Mouse (Mus musculus) lung, embryonic 15.5 days (tissue): ENCODE data around the gene Cox7b. TPM values are rescaled to one million over a fixed set of nuclear protein-coding genes. Genes with fewer than 3 reads are reported as not detected.
"Not testable (repeated sequence)": the region's sequence is repeated elsewhere in the genome, so short reads cannot be mapped to it uniquely, and the experiment has no call there.

Experiments used
- ATAC-seq: fragments of 200-750 bp; cut with Nextera tagmentation; 2 replicates; pipeline ENCODE4 v1.8.0; 2017; ENCODE audit warnings: moderate number of reproducible peaks, borderline replicate concordance; ENCODE audit not compliant: low FRiP score, low TSS enrichment; ENCODE audit errors: extremely low read depth
- H3K27ac ChIP-seq: fragments of 300-500 bp; sonication (generic); 2 replicates; pipeline ENCODE4 v1.5.1; 2015; ENCODE audit warnings: moderate library complexity, mild to moderate bottlenecking, inconsistent platforms
- H3K27me3 ChIP-seq: fragments of 300-500 bp; sonication (generic); 2 replicates; pipeline ENCODE4 v1.6.1; 2015; ENCODE audit warnings: inconsistent platforms
- H3K36me3 ChIP-seq: fragments of 300-500 bp; sonication (generic); 2 replicates; pipeline ENCODE4 v1.6.1; 2015; ENCODE audit warnings: inconsistent platforms
- H3K4me1 ChIP-seq: fragments of 300-500 bp; sonication (generic); 2 replicates; pipeline ENCODE4 v1.6.1; 2015; ENCODE audit warnings: inconsistent platforms
- H3K4me2 ChIP-seq: fragments of 300-500 bp; sonication (generic); 2 replicates; pipeline ENCODE4 v1.6.1; 2015; ENCODE audit warnings: inconsistent platforms, mild to moderate bottlenecking, moderate library complexity
- H3K4me3 ChIP-seq: fragments of 300-500 bp; sonication (generic); 2 replicates; pipeline ENCODE4 v1.5.1; 2015; ENCODE audit warnings: mild to moderate bottlenecking, inconsistent platforms
- H3K9ac ChIP-seq: fragments of 300-500 bp; sonication (generic); 2 replicates; pipeline ENCODE4 v1.6.1; 2015; ENCODE audit warnings: inconsistent platforms
- H3K9me3 ChIP-seq: fragments of 300-500 bp; sonication (generic); 2 replicates; pipeline ENCODE4 v1.6.1; 2016; ENCODE audit warnings: inconsistent platforms
- WGBS: fragments of 180-500 bp; shearing (Covaris S2); methylation state at CpG from one replicate; pipeline ENCODE4 v1.1.7; 2015; 5-methylcytosine and 5-hydroxymethylcytosine counted together
- polyA plus RNA-seq: library from polyadenylated mRNA; unstranded; fragments of >200 nt; fragmentation: Nextera tagmentation; extraction: Ambion mirVana; gene quantifications from 2 replicates; pipeline ENCODE4 v1.2.1, GENCODE M21; 2015

The Cox7b gene
- 327 and 347 TPM in 2 replicates for polyA plus RNA-seq

DNA sequence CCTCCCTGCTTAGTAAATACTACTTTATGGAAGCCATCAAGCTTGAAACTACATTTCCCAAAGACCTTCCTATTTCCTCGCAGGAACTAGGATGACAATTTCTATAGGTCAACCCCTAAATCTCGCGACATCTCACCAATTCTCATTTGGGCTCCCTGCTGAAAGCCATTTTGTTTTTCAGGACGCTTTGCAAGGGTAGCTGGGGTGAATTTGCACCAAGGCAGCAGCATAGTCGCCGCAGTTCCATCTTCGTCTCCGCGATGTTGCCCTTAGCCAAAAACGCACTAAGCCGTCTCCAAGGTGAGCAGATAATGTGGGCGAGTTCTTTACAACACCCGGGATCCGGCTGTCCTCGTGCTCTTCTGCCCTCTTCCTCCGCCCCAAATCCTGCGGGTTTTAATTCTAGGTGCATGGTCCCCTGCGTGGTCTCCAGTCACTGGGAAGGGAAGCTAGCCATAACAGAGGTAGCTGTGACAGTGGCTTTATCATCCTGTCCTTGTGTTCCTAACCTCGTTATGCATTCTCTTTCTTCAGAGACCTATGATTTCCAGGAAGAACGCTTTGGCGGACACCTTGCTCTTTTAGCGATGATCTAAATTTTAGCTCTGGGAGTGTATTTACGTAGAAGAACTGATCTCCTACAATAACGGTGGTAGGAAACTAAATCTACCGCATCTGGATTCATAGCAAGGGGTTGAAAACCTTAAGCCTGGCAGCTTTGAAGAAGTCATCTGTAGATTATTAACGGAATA is at the start of gene Cox7b:
Gene Cox7b (plus strand): TSS at position 130 of the 752 bp plus-strand sequence.
- Histone ChIP-seq H3K9me3 (no peaks in the 10 kb centered on the region), H3K27ac (peak within 1 kb of the TSS; percentile 85), H3K9ac (peak within 1 kb of the TSS; percentile 58), H3K4me2 (peak within 1 kb of the TSS; percentile 49), H3K4me3 (peak within 1 kb of the TSS; percentile 59), H3K27me3 (no peaks in the 10 kb centered on the region), H3K4me1 (peaks cover 3% of the 10 kb centered on the region; the same call in 1 of the 2 replicates), H3K36me3 (0 out of 2 replicates have a peak, but pooled peaks cover 3% of the 10 kb centered on the region)
- WGBS = 20% methylated on average over 26 of the region's 26 CpGs
- peak; percentile 13; the same call in 1 of the 2 replicates for ATAC-seq

DNA sequence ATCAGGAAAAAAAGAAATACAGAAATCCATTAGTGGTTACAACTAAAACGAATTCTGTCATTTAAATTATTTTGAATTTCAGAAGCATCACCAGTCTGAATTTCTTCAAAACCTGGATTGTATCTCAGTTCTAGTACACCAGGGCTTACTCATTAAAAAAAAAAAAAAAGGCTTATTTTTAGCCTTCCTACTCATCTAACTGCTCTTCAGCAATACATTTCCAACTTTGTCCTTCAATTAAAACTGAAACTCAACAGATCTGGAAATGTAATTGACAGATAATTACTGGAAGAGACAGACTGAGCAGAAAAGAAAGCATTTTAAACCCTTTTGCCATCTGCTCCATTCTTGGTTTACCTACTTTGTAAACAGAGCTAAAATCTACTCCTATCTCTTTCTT is 13.9 kb upstream of the Cox7b start:
- ATAC-seq = no peak
- H3K9me3 ChIP-seq = no peaks in the 10 kb centered on the region
- no peaks in the 10 kb centered on the region for H3K27me3 ChIP-seq
- H3K4me2 ChIP-seq = no peak overlapping the region
- 65% methylated on average over 1 of the region's 1 CpGs for WGBS
- no peaks in the 10 kb centered on the region for H3K4me1 ChIP-seq
- H3K4me3 ChIP-seq = no peak overlapping the region
- no peak overlapping the region for H3K27ac ChIP-seq
- no peaks in the 10 kb centered on the region for H3K36me3 ChIP-seq
- H3K9ac ChIP-seq = no peak overlapping the region

DNA sequence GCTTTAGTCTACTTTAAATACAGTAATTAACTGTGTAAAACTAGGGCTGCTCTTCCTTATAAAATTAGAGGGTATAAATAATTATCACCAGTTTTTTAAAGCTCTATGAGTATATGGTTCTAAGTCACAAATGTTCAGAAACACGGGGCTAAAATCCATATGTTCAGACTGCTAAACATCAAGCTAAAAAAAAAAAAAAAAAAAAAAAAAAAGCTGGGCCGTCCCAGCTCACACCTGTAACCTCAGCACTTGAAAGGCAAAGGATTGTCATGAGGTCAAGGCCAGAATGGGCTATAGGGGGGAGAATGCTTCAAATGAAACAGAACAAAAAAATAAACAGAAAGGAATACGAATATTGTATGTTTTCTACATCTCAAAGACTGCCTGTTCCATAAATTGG is 4.7 kb upstream of the Cox7b start:
- Histone ChIP-seq H3K4me1 (no peaks in the 10 kb centered on the region), H3K36me3 (no peaks in the 10 kb centered on the region), H3K4me3 (peak overlapping the region; percentile 63), H3K27me3 (no peaks in the 10 kb centered on the region), H3K4me2 (peak overlapping the region; percentile 49), H3K9ac (peak overlapping the region; percentile 64), H3K27ac (no peak overlapping the region), H3K9me3 (no peaks in the 10 kb centered on the region)
- 6% methylated on average over 3 of the region's 3 CpGs for WGBS
- no peak for ATAC-seq

DNA sequence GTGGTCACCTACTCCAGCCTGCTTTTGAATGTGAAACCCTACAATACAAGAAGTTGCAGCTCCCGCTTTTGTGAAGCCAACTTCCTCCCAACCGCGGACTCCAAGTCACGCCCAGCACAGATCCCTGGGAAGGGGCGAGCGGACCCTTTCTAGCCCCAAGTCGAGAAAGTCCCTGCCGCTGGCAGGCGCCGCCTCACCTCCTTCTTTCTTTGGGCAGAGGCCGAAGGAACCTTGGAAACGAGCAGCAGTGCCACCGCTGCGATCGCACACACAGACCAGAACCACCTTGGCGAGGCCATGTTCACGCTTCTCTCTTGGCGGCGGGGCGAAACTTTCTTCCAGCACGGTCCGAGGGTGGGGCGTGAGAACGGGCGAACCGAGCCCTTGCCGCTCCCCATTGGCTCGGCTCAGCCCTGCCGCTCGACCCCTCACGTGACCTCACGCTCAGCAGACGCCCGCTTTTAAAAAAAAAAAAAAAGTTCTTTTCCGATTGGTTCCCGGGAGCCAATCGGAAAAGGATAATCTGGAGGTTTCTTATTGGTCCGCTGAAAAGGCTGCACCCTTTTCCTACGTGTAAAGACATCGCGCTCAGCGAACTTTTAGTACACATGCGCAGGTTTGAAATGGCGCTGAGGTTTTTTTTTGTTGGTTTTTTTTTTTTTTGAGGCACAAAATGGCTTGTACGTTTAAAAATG is 3.9 kb upstream of the Cox7b start, which contains the start of gene Magt1:
Gene Magt1 (minus strand): TSS at position 442 of the 695 bp plus-strand sequence.
- Histone ChIP-seq H3K4me3 (peak within 1 kb of the TSS; percentile 63), H3K9ac (peak within 1 kb of the TSS; percentile 64), H3K36me3 (no peaks in the 10 kb centered on the region), H3K4me1 (no peaks in the 10 kb centered on the region), H3K27me3 (no peaks in the 10 kb centered on the region), H3K4me2 (peak within 1 kb of the TSS; percentile 55), H3K27ac (peak within 1 kb of the TSS; percentile 95), H3K9me3 (no peaks in the 10 kb centered on the region)
- 15% methylated on average over 45 of the region's 45 CpGs for WGBS
- ATAC-seq = peak; percentile 98

DNA sequence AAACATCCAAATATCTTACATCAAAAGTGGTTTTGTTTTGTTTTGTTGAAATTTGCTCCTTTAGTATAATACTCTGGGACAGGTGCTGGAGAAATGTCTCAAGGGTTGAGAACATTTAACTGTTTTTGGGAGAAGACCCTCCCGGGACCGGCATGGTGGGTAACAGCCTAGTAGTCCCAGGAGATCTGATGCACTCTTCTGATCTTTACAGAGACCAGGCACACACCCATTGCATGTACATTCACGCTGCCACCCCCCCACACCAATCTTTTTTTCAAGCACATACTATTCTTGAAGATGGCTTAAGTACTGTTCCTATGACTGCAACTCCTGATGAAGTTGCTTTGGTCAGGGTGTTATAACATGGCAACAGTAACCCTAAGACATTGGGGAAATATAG is 2.9 kb upstream of the Cox7b start:
- Histone ChIP-seq H3K4me2 (peak overlapping the region; percentile 55), H3K27me3 (no peaks in the 10 kb centered on the region), H3K36me3 (no peaks in the 10 kb centered on the region), H3K4me3 (peak overlapping the region; percentile 30; the same call in 1 of the 2 replicates), H3K4me1 (peaks cover 3% of the 10 kb centered on the region; the same call in 1 of the 2 replicates), H3K9me3 (no peaks in the 10 kb centered on the region), H3K9ac (no peak overlapping the region), H3K27ac (peak overlapping the region; percentile 78; the same call in 1 of the 2 replicates)
- WGBS = 55% methylated on average over 3 of the region's 3 CpGs
- ATAC-seq = no peak

DNA sequence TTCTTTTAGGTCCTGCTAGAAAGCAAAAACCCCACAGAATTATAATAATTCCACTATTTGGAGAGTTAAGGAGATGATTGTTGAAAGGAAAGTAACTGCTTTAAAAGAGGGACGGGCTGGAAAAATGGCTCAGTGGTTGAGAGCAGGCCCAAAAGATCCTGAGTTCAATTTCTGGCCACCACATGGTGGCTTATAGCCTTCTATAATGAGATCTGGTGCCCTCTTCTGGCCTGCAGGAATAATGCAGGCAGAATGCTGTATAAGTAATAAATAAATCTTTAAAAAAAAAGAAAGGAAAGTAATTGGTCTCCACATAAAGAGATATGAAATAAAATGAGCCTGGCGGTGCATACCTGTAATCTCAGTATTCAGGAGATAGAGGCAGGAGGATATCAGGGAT is 2.3 kb upstream of the Cox7b start:
- Histone ChIP-seq H3K9me3 (no peaks in the 10 kb centered on the region), H3K4me3 (no peak overlapping the region), H3K27ac (no peak overlapping the region), H3K36me3 (no peaks in the 10 kb centered on the region), H3K27me3 (no peaks in the 10 kb centered on the region), H3K9ac (no peak overlapping the region), H3K4me1 (peaks cover 3% of the 10 kb centered on the region; the same call in 1 of the 2 replicates), H3K4me2 (no peak overlapping the region)
- WGBS = 36% methylated on average over 2 of the region's 2 CpGs
- no peak for ATAC-seq

DNA sequence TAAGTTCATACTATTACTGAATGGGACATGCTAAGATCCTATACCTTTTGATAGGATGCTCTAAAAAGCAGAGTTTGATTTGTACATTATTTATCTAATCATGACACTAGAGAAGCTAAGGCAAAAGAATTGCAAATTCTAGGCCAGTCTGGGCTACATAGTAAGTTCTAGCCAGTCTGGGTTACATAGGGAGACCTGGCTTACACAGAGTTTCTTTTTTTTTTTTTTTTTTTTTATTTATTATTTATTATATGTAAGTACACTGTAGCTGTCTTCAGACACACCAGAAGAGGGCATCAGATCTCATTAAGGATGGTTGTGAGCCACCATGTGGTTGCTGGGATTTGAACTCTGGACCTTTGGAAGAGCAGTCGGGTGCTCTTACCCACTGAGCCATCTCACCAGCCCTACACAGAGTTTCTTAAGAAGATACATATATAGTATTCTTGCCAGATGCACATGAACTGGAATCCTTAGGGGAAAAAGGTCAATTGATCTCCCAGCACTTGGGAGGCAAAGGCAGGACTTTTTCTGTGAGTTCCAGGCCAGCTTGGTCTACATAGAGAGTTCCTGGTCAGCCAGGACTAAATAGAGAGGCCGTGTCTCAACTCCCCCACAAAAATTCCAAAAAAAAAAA is 641 bp upstream of the Cox7b start:
- H3K27me3 ChIP-seq, H3K27ac ChIP-seq, H3K9ac ChIP-seq, H3K4me3 ChIP-seq, H3K36me3 ChIP-seq, H3K4me1 ChIP-seq, ATAC-seq, H3K9me3 ChIP-seq: not testable (repeated sequence)
- peak overlapping the region; percentile 30; the same call in 1 of the 2 replicates for H3K4me2 ChIP-seq
- 59% methylated on average over 2 of the region's 2 CpGs for WGBS

DNA sequence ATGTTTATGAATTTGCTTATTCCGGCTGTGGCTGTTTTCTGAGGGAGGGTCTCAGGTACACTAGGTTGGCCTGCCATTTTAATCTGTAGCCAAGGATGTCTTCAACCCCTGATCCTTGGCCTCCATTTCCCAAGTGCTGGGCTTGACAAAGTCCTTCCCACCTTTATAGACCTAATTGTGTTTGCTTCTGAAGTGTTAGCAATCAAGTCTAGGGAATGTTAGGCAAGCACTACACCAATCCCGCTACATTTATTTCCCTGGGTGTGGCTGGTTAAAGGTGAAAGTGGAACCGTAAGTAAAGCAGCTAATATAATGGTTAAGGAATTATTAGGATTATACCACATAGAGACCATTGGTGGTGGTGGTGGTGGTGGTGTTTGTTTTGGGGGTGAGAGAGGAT is 1.6 kb downstream of the Cox7b start:
- peak overlapping the region; percentile 49 for H3K4me2 ChIP-seq
- peaks cover 3% of the 10 kb centered on the region; the same call in 1 of the 2 replicates for H3K4me1 ChIP-seq
- ATAC-seq = no peak
- 0 out of 2 replicates have a peak, but pooled peaks cover 8% of the 10 kb centered on the region for H3K36me3 ChIP-seq
- H3K27ac ChIP-seq = no peak overlapping the region
- H3K9me3 ChIP-seq = no peaks in the 10 kb centered on the region
- no peak overlapping the region for H3K4me3 ChIP-seq
- WGBS = 86% methylated on average over 3 of the region's 3 CpGs
- no peak overlapping the region for H3K9ac ChIP-seq
- no peaks in the 10 kb centered on the region for H3K27me3 ChIP-seq

DNA sequence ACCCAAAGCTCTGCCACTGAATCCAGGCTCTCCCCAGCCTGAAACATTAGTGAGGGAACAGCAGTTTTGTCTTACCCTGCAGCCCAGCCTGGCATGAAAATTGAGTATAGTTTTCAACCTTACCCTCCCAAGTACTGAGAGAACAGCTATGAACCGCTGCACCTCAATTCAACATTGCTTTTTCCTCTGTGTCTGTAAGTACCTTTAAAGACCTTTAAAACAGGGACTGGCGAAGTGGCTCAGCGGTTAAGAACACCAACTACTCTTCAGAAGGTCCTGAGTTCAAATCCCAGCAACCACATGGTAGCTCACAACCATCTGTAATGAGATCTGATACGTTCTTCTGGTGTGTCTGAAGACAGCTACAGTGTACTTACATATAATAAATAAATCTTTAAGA is 2.0 kb downstream of the Cox7b start:
- 0 out of 2 replicates have a peak, but pooled peaks cover 8% of the 10 kb centered on the region for H3K36me3 ChIP-seq
- no peak overlapping the region for H3K4me2 ChIP-seq
- H3K27me3 ChIP-seq = no peaks in the 10 kb centered on the region
- no peak for ATAC-seq
- H3K9me3 ChIP-seq = no peaks in the 10 kb centered on the region
- no peak overlapping the region for H3K4me3 ChIP-seq
- no peak overlapping the region for H3K27ac ChIP-seq
- H3K9ac ChIP-seq = no peak overlapping the region
- WGBS = 79% methylated on average over 4 of the region's 4 CpGs
- H3K4me1 ChIP-seq = peaks cover 3% of the 10 kb centered on the region; the same call in 1 of the 2 replicates

DNA sequence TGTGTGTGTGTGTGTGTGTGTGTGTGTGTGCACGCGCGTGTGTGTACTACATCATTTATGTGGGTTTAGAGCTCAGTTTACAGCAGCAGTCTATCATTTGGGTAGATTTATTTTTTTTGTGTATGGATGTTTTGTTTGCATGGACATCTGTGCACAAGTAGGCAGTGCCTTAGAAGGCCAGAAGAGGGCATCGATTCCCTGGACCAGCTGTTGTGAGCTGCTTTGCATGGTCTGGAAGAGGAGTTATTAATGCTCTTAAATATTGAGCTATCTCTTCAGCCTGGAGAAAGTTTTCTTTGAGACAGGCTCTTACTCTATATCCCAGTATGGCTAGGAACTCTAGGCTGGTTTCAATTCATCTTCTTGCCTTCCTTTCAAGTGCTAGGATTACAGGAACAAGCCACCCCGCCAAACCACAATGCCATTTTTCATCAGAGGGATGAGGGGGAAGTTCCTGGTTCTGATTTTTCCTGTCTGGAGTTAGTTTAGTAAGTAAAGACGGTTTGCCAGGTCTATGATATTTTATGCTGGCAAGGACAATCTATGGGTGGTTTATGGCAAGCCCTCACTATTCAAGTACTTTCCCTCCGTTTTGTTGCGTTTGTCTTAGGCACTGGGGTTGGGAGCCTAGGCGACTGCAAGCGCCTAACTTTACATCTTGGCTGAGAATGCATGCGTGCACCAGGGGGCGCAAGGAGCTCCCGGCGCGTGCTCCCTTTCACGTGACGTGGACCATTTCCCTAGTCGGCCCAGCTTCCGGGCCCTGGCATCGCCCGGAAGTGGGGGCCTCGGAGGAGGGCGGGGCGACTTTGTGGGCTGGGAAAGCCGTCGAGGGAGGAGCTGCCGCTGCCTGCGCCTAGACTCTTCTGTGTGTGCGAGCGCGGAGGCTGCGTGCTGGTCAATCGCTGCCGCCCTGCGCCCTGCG is 11.2 kb downstream of the Cox7b start, which contains the start of gene Atp7a:
Gene Atp7a (plus strand): TSS at position 859 of the 925 bp plus-strand sequence.
- Histone ChIP-seq H3K27ac (peak within 1 kb of the TSS; percentile 66), H3K9ac (peak within 1 kb of the TSS; percentile 52), H3K4me1 (no peaks in the 10 kb centered on the region), H3K4me2 (peak within 1 kb of the TSS; percentile 55), H3K36me3 (no peaks in the 10 kb centered on the region), H3K9me3 (no peaks in the 10 kb centered on the region), H3K27me3 (no peaks in the 10 kb centered on the region), H3K4me3 (peak within 1 kb of the TSS; percentile 51)
- ATAC-seq = peak; percentile 99
- WGBS = 11% methylated on average over 36 of the region's 36 CpGs

DNA sequence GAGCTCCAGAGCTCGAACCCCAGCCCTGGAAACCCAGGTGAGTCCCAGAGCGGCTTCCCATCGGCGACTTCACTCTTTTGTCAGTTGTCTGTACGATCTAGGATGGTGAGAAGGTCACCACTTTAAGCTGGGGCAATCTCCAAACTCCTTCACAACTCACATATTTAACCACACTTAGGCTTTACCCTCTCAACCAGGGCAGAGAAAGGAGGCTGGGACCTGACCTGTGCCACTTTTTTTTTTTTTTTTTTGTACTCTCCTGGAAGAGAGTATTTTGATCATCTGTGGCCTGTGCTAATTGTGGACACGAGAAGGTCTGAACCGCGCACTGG is 11.8 kb downstream of the Cox7b start:
- no peaks in the 10 kb centered on the region for H3K27me3 ChIP-seq
- H3K4me3 ChIP-seq = peak overlapping the region; percentile 51
- H3K4me2 ChIP-seq = peak overlapping the region; percentile 46
- no peaks in the 10 kb centered on the region for H3K4me1 ChIP-seq
- H3K9ac ChIP-seq = peak overlapping the region; percentile 52
- H3K27ac ChIP-seq = peak overlapping the region; percentile 66
- H3K9me3 ChIP-seq = no peaks in the 10 kb centered on the region
- 17% methylated on average over 8 of the region's 8 CpGs for WGBS
- peak; percentile 44; the same call in 1 of the 2 replicates for ATAC-seq
- H3K36me3 ChIP-seq = no peaks in the 10 kb centered on the region
